Mouse (Mus musculus): Measurements from ENCODE around the gene Ank. TPM values are rescaled to one million over a fixed set of nuclear protein-coding genes. Genes with fewer than 3 reads are reported as not detected.

The Ank gene
- polyA plus RNA-seq, 1 experiment from 2014 or later = 11.0 TPM

GRCm38 (mm10) chr15:27519857-27520256, 53.4 kb downstream of the Ank start:
- Histone ChIP-seq H3K4me1 (replicated peaks; ENCODE audit: insufficient read depth, low read length) (no peaks in the 10 kb centered on the region), H3K36me3 (ENCODE audit: insufficient read depth, low read length) (no peaks in the 10 kb centered on the region), H3K9me3 (replicated peaks; ENCODE audit: low read length) (no peaks in the 10 kb centered on the region), H3K4me2 (ENCODE audit: low read length) (no peak overlapping the region), H3K4me3 (replicated peaks; ENCODE audit: low read depth, low read length) (no peak overlapping the region), H3K27me3 (ENCODE audit: insufficient read depth, low read length) (no peaks in the 10 kb centered on the region), H3K9ac (ENCODE audit: low read depth, low read length) (no peak overlapping the region), H3K27ac (no peak overlapping the region)
- 92% methylated on average over 7 of the region's 7 CpGs for WGBS
- DNase-seq (ENCODE audit: low spot score) (no peak), ATAC-seq (replicated peaks; ENCODE audit: low FRiP score, low read depth) (no peak)
- TF ChIP-seq CTCF (IDR thresholded peaks at IDR 0.05; ENCODE audit: low read depth) = no peak

DNA sequence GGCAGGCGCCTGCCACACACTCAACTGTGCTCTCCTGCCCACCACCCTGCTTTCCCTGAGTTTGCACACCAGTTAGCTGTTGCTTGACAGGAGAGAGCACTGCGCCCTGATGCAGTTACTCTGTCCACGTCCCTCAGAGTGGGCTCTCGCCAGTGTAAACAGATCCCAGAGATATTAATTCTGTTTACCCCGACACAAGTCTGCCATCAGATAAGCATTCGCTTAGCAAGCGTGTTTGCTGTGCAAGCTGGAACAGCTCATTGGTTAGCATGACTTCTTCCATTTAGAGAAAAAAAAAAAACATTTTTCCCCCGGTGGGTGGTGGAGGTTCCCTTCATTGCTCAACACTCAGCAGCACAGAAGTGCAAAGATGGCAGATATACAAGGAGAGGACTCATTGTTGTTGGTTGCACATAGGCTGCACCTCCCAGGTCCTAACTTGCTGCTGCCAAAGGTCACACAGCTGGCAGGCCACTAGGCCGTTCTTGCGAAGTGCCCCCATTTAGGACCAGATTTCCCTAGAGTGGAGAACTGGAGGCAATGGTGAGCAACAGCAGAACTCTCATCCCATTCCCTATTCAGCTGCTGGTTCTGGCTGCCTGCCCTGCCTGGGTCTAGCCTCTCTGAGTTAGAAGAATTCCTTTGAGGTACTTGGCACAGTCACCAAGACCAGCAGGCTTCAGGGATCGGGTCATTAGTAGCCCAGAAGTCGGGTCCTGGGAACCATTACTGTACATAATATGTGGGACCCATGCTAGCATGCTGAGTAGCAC, 58.9 kb downstream of the Ank start:
- ATAC-seq (replicated peaks; ENCODE audit: low FRiP score, low read depth) (no peak), DNase-seq (ENCODE audit: low spot score) (no peak)

GRCm38 (mm10) chr15:27528896-27529295, 62.4 kb downstream of the Ank start:
- Histone ChIP-seq H3K36me3 (ENCODE audit: insufficient read depth, low read length) (no peaks in the 10 kb centered on the region), H3K4me1 (replicated peaks; ENCODE audit: insufficient read depth, low read length) (no peaks in the 10 kb centered on the region), H3K27me3 (ENCODE audit: insufficient read depth, low read length) (no peaks in the 10 kb centered on the region), H3K4me2 (ENCODE audit: low read length) (no peak overlapping the region), H3K27ac (no peak overlapping the region), H3K9ac (ENCODE audit: low read depth, low read length) (no peak overlapping the region), H3K9me3 (replicated peaks; ENCODE audit: low read length) (no peaks in the 10 kb centered on the region), H3K4me3 (replicated peaks; ENCODE audit: low read depth, low read length) (no peak overlapping the region)
- DNase-seq (ENCODE audit: low spot score) (peak; percentile 61), ATAC-seq (replicated peaks; ENCODE audit: low FRiP score, low read depth) (no peak)
- no peak for TF ChIP-seq CTCF (IDR thresholded peaks at IDR 0.05; ENCODE audit: low read depth)
- WGBS = 60% methylated on average over 4 of the region's 4 CpGs

More for the DNA sequence above, 58.9 kb downstream of the Ank start:
- H3K4me3 ChIP-seq (replicated peaks; ENCODE audit: low read depth, low read length) = no peak overlapping the region
- no peaks in the 10 kb centered on the region for H3K4me1 ChIP-seq (replicated peaks; ENCODE audit: insufficient read depth, low read length)
- no peak overlapping the region for H3K27ac ChIP-seq
- no peak overlapping the region for H3K4me2 ChIP-seq (ENCODE audit: low read length)
- no peak overlapping the region for H3K9ac ChIP-seq (ENCODE audit: low read depth, low read length)
- H3K36me3 ChIP-seq (ENCODE audit: insufficient read depth, low read length) = no peaks in the 10 kb centered on the region
- no peak for TF ChIP-seq CTCF (IDR thresholded peaks at IDR 0.05; ENCODE audit: low read depth)
- H3K9me3 ChIP-seq (replicated peaks; ENCODE audit: low read length) = no peaks in the 10 kb centered on the region
- 55% methylated on average over 12 of the region's 12 CpGs for WGBS
- no peaks in the 10 kb centered on the region for H3K27me3 ChIP-seq (ENCODE audit: insufficient read depth, low read length)

GRCm38 (mm10) chr15:27530023-27530422, 63.5 kb downstream of the Ank start:
- Histone ChIP-seq H3K4me1 (replicated peaks; ENCODE audit: insufficient read depth, low read length) (no peaks in the 10 kb centered on the region), H3K4me2 (ENCODE audit: low read length) (no peak overlapping the region), H3K9ac (ENCODE audit: low read depth, low read length) (no peak overlapping the region), H3K36me3 (ENCODE audit: insufficient read depth, low read length) (no peaks in the 10 kb centered on the region), H3K27ac (no peak overlapping the region), H3K27me3 (ENCODE audit: insufficient read depth, low read length) (no peaks in the 10 kb centered on the region), H3K9me3 (replicated peaks; ENCODE audit: low read length) (no peaks in the 10 kb centered on the region), H3K4me3 (replicated peaks; ENCODE audit: low read depth, low read length) (no peak overlapping the region)
- 76% methylated on average over 4 of the region's 4 CpGs for WGBS
- ATAC-seq (replicated peaks; ENCODE audit: low FRiP score, low read depth) (no peak), DNase-seq (ENCODE audit: low spot score) (no peak)
- no peak for TF ChIP-seq CTCF (IDR thresholded peaks at IDR 0.05; ENCODE audit: low read depth)

DNA sequence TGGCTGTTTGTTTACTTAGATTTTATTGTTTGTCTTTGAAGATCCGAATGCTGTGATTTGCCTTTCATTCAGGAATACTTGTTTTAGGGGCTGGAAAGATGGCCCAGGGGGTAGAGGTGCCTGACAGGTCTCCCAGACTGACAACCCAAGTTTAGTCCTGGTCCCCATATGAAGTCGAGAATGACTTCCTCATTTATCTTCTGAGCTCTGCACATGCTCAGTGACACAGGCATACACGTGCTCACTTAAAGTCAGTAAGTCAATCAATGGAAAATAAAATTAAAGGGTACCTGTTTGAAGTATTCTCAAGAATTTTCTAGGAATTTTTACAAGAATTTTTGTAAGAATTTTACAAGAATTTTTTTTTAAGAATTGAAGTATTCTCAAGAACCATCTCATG, 66.6 kb downstream of the Ank start:
- no peaks in the 10 kb centered on the region for H3K27me3 ChIP-seq (ENCODE audit: insufficient read depth, low read length)
- H3K9ac ChIP-seq (ENCODE audit: low read depth, low read length) = no peak overlapping the region
- H3K4me1 ChIP-seq (replicated peaks; ENCODE audit: insufficient read depth, low read length) = no peaks in the 10 kb centered on the region
- H3K9me3 ChIP-seq (replicated peaks; ENCODE audit: low read length) = no peaks in the 10 kb centered on the region
- WGBS = 47% methylated on average over 3 of the region's 3 CpGs
- H3K27ac ChIP-seq = no peak overlapping the region
- no peaks in the 10 kb centered on the region for H3K36me3 ChIP-seq (ENCODE audit: insufficient read depth, low read length)
- DNase-seq (ENCODE audit: low spot score) (no peak), ATAC-seq (replicated peaks; ENCODE audit: low FRiP score, low read depth) (no peak)
- no peak overlapping the region for H3K4me2 ChIP-seq (ENCODE audit: low read length)
- no peak overlapping the region for H3K4me3 ChIP-seq (replicated peaks; ENCODE audit: low read depth, low read length)
- no peak for TF ChIP-seq CTCF (IDR thresholded peaks at IDR 0.05; ENCODE audit: low read depth)

DNA sequence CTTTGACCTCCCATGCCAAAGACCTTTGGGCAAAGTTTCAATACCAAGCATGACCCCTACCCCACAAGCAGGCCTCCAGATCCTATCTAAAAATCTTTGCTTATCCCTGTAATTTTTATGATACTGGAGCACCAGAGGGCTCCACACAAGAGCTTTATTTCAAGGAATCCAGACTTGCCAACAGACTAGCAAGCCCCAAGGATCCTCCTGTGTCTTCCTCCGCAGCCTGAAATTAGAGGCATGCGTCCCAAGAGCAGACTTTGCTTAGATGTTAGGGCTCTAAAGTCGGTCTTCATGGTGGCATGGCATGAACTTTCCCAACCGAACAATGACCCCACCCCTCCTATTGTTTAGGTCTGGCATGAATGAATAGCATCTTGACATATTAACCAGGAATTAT, 69.2 kb downstream of the Ank start:
- TF ChIP-seq CTCF (IDR thresholded peaks at IDR 0.05; ENCODE audit: low read depth) = no peak
- no peak overlapping the region for H3K9ac ChIP-seq (ENCODE audit: low read depth, low read length)
- H3K27ac ChIP-seq = no peak overlapping the region
- no peak overlapping the region for H3K4me2 ChIP-seq (ENCODE audit: low read length)
- 86% methylated on average over 4 of the region's 4 CpGs for WGBS
- H3K4me1 ChIP-seq (replicated peaks; ENCODE audit: insufficient read depth, low read length) = no peaks in the 10 kb centered on the region
- no peak overlapping the region for H3K4me3 ChIP-seq (replicated peaks; ENCODE audit: low read depth, low read length)
- no peak for ATAC-seq (replicated peaks; ENCODE audit: low FRiP score, low read depth)
- H3K36me3 ChIP-seq (ENCODE audit: insufficient read depth, low read length) = no peaks in the 10 kb centered on the region
- H3K27me3 ChIP-seq (ENCODE audit: insufficient read depth, low read length) = no peaks in the 10 kb centered on the region
- H3K9me3 ChIP-seq (replicated peaks; ENCODE audit: low read length) = no peaks in the 10 kb centered on the region
- DNase-seq (ENCODE audit: low spot score) = no peak

GRCm38 (mm10) chr15:27536186-27536585, 69.7 kb downstream of the Ank start:
- Histone ChIP-seq H3K9ac (ENCODE audit: low read depth, low read length) (no peak overlapping the region), H3K27ac (no peak overlapping the region), H3K4me2 (ENCODE audit: low read length) (no peak overlapping the region), H3K36me3 (ENCODE audit: insufficient read depth, low read length) (no peaks in the 10 kb centered on the region), H3K4me3 (replicated peaks; ENCODE audit: low read depth, low read length) (no peak overlapping the region), H3K27me3 (ENCODE audit: insufficient read depth, low read length) (no peaks in the 10 kb centered on the region), H3K9me3 (replicated peaks; ENCODE audit: low read length) (no peaks in the 10 kb centered on the region), H3K4me1 (replicated peaks; ENCODE audit: insufficient read depth, low read length) (no peaks in the 10 kb centered on the region)
- ATAC-seq (replicated peaks; ENCODE audit: low FRiP score, low read depth) = no peak
- TF ChIP-seq CTCF (IDR thresholded peaks at IDR 0.05; ENCODE audit: low read depth) = no peak
- whole genome bisulfite sequencing = 76% methylated on average over 7 of the region's 7 CpGs
- DNase-seq (ENCODE audit: low spot score) = no peak

All from kidney, postnatal 0 days (tissue).